Mouse (Mus musculus): ENCODE results near the gene Ebpl.
A peak's percentile ranks its signal among the peaks of the same experiment; 100 is the strongest.
"Not testable (repeated sequence)": the region's sequence is repeated elsewhere in the genome, so short reads cannot be mapped to it uniquely, and the experiment has no call there.

Ebpl gene

DNA sequence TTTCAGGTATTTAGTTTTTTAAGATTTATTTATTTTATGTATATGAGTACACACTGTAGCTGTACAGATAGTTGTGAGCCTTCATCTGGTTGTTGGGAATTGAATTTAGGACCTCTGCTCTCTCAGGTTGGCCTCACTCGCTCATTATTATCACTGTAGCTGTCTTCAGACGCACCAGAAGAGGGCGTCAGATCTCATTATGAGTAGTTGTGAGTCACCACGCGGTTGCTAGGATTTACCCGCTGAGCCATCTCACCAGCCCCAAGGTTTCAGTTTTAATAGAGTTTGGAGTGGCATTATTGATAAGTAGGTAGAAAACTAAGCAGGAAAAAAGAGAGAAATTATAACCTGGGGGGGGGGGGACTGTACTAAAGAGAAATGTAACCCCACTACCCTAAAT is 33.2 kb downstream of the Ebpl start:
- not testable (repeated sequence) for DNase-seq

DNA sequence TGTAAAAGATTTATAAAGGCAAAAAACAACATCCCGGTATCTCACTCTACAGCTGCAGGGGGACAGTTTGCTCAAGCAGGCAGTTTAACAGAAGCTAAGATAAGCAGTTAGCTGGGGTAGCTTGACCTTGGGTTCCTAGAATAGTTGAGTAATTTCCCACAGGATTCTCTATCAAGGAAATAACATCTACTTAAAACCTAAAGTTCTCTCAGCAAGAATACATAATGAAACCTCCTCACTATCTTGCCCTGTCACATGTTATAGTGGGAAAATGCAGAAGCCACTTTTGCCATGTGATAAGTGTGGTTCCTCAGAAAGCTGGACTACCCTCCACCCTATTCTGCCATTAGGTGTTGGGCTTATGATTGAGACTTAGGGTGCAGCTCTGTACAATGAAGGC is 37.5 kb downstream of the Ebpl start:
- DNase-seq: no peak

DNA sequence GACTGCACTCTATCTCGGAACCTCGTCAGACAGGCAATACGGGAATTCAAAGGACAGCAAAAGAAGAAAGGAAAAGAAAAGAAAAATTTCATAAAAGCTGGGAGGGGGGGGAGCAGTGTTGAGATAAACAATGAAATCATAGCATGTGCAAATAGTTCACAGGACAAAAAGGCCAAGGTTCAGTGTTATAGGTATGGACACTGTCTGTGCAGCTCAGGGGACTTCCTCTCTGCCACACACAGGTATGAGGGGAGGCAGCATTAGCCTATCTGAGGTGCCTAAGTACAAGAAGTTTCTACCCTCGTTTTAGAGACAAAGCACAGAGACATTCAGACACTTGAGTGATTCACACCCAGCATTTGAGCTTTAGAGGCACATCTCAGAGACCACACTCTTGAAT is 39.0 kb downstream of the Ebpl start:
- no peak for DNase-seq

DNA sequence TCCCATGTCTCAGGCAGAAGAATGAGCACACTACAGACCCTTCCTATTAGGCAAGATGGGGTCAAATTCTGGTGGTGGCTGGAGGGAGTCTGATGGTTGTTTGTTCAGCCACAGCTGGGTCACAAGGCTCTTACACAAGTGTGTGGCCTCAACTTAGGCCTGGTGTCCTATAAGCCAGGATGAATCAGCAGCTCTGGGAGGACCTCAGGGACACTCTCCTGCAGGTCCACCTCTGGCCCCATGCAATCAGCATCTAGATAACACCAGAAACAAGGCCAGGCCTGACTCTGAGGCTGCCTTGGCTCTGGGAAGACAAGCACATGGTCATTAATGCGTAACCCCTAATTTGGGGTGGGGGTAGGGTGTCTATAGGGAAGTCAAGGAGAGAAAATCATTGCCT is 39.5 kb downstream of the Ebpl start:
- DNase-seq: no peak

- peak; percentile 38 for DNase-seq
These were observed 43.4 kb downstream of the Ebpl start for GRCm38 (mm10) chr14:61316861-61317260.

- no peak for DNase-seq
These were observed 49.3 kb downstream of the Ebpl start for GRCm38 (mm10) chr14:61310963-61311362.

- DNase-seq: no peak
These were observed 50.0 kb downstream of the Ebpl start for GRCm38 (mm10) chr14:61310036-61310772.

DNA sequence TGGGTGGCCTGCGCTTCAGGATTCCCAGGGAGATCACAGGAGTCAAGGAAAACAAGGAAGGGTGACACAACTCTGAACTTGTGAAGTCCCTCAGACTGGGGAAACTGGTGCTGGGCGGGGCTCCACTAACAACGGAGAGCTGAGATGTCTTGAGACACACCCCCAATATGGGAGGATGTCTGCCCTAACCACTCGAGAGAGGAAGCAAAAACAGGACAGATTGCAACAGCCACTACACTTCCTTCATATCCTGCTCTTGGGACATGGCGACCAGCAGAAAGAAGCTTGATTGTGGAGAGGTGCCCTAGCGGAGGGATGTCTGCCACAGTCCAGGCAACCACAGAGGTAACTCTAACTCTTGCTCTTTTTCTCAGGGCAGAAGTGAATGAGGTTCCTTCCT is 50.6 kb downstream of the Ebpl start, which contains the start of gene Arl11:
Arl11 (plus strand) TSS at position 161 of the 400 bp plus-strand sequence.
- DNase-seq: peak; percentile 56

DNA sequence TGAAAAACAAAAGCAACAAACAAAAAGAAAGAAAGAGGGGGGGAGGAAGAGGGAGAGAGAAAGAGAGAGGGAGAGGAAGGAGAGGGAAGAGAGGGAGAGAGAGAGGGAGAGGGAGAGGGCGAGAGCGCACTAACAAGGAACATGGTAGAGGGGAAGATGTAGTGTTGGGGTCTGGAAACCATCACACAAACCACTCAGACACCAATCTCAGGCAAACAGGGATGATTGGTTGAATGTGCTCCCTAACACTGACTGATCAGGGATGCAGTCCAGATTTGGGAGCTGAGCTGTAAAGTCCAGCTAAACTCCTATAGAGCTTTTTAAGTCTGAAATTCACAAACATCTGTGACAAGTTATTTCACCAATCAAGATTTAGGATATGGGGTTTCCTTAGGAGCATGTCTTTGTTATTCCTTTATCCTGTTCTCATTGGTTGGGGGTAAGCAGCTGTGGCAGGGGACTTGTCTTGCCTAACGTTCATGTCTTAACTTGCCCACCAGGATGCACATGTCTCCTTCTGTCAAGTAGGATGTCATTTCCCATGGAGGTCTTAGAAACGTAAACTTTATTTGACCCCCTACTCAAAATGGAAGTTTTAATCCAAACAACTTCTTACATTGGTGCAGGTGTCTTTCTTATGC is 56.1 kb downstream of the Ebpl start:
- DNase-seq: no peak

GRCm38 (mm10) chr14:61302428-61302827 is 57.8 kb downstream of the Ebpl start:
- DNase-seq: no peak

GRCm38 (mm10) chr14:61301323-61301722 is 58.9 kb downstream of the Ebpl start:
- DNase-seq: no peak

- no peak for DNase-seq
These were observed 60.4 kb downstream of the Ebpl start for GRCm38 (mm10) chr14:61299810-61300209.

GRCm38 (mm10) chr14:61294738-61295079 is 65.5 kb downstream of the Ebpl start:
- DNase-seq: peak; percentile 32

- peak; percentile 52 for DNase-seq
These were observed 66.1 kb downstream of the Ebpl start for GRCm38 (mm10) chr14:61293884-61294737.

DNA sequence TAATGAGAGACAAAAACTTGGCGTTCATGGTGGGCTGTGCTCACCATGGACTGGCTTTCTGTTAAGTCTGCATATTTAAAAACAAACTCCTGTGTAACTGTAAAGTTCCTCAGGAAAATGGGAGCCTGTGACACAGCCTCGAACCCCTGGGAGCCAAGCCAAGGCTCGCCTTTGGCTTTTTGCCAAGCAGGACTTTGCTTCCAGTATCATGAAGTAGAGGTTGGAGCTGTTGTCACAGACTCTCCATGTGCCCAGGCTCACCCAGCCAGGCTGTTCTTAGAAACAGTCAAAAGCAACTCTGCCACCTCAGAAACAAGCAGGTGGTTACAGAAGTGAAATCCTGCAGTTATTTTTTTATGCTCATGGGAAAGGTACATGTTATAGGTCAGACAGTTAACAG is 69.6 kb downstream of the Ebpl start:
- DNase-seq: no peak

DNA sequence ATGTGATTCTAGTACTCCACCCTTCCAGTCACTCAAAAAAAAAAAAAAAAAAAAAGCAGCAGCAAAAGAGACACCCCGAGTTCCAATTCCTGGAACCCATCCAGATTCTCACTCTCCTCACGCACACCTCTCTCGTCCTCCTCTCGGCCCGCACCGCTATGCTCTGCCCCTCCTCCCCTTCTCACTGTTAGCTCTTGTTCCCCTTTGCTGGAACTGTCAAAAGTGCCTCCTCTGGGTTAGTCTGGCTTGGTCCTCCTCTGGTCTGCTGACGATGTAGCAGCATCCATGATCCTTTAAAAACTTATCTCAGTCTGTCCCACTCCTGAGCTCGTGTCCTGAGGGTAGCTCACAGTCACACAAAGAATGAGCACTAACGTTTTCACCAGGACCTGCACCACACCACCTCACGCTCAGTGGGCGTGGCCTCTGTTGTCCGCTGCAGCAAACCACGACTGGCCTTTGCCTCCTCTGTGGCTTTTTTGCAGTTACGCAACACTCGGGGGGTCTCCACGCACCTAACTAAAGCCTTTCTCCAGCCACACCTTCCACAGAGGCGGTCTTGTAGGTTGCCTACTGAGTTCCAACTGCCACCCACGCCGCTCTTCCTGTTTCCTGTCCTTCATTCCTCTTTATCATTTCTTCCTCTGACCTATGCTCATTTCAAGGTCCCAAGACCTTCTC is 71.5 kb downstream of the Ebpl start:
- DNase-seq: no peak

Measured in layer of hippocampus, adult 9-11 months (tissue).